Mouse (Mus musculus) G1E (cell line): Measurements from ENCODE around the gene Mob2.

Source experiments
- CTCF ChIP-seq: IDR thresholded peaks from 2 replicates; pipeline ENCODE4 v1.5.1; 2012; ENCODE audit warnings: low read depth, low read length, inconsistent platforms, mixed read lengths
- GATA1 ChIP-seq: IDR thresholded peaks from 2 replicates; pipeline ENCODE4 v1.6.1; 2012; ENCODE audit warnings: borderline replicate concordance, low read length, inconsistent platforms, mixed read lengths

GRCm38 (mm10) chr7:141960926-141961325 is 99.9 kb downstream of the Mob2 start:
- TF ChIP-seq CTCF: no peak
- no peak for TF ChIP-seq GATA1
